Mouse (Mus musculus): ENCODE results near the gene Adam12.

DNA sequence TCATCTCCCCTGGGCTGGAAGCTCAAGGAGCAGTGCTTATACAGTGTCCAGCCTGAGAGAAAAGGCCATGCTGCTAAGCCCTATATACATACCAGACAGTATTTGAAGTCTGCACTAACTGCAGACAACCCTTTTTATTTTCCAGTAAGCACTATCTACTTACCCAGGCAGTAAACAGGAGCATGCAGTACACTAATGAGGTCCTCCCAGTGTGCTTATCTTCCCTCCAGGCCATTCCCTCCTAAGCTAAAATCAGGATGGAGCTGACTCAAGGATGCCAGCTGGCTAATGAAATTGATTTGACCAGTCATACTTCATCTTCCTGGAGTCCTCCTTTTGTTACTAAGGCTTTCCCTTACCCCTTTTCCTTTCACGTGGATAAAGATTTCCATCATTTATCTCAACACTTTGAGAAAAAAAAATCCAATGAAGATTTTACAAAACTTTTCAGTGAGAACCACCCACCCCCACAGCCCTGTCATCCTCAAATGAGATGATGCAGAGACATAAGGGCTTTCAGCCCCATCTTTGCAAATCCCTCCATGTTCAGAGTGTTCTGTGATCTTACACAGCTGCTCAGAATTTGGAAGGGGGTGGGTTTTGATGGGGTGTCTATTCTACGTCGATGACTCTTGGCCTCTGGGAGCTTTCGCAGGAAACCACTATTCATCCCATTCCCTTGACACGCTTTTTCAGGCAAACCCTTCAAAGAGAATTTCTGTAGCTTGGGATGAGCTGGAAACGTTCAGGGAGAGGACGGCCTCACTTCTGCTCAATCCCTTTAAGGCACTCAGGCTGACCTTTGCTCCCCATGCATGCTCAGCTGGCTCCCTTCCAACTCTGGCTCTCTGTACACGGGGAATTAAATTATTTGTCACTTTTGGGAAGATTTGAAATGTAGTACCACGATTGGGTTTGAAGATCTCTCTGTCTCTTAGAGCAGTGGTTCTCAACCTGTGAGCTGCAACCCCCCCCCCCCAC lies 277.5 kb downstream of the Adam12 start:
- TF ChIP-seq POLR2A (IDR thresholded peaks at IDR 0.05; ENCODE audit: low read depth, low read length) (no peak), CTCF (conservative IDR thresholded peaks at IDR 0.05; ENCODE audit: insufficient read depth, insufficient read length, low read depth, low read length) (no peak)
